Mouse (Mus musculus): ENCODE data around the gene Ctnna3. TPM values are rescaled to one million over a fixed set of nuclear protein-coding genes. Genes with fewer than 3 reads are reported as not detected.
"Not testable (repeated sequence)": the region's sequence is repeated elsewhere in the genome, so short reads cannot be mapped to it uniquely, and the experiment has no call there.

Ctnna3 gene
- total and polyA plus RNA-seq, 2 experiments from 2014 or later: 18.6 to 62.6 TPM

GRCm38 (mm10) chr10:64675796-64676195, 1245.9 kb downstream of the Ctnna3 start:
- no peak for ATAC-seq (ENCODE audit: insufficient read depth, low read depth)
- H3K9ac ChIP-seq (replicated peaks; ENCODE audit: low read depth, low read length): no peak overlapping the region
- H3K36me3 ChIP-seq (replicated peaks; ENCODE audit: control insufficient read depth, insufficient read depth, low read length): peaks cover 3% of the 10 kb centered on the region; the same call in 1 of the 2 replicates
- H3K4me3 ChIP-seq (ENCODE audit: low read depth, low read length): no peak overlapping the region
- no peak overlapping the region for H3K4me2 ChIP-seq (ENCODE audit: low read depth, low read length)
- no peak for DNase-seq (ENCODE audit: low spot score)
- no peak for TF ChIP-seq CTCF (IDR thresholded peaks at IDR 0.05; ENCODE audit: low read depth)
- TF ChIP-seq EP300 (IDR thresholded peaks at IDR 0.05; ENCODE audit: low read depth): no peak
- H3K27ac ChIP-seq (ENCODE audit: low read depth): no peak overlapping the region
- no peaks in the 10 kb centered on the region for H3K4me1 ChIP-seq (ENCODE audit: control insufficient read depth, insufficient read depth)
- H3K9me3 ChIP-seq (replicated peaks; ENCODE audit: control insufficient read depth, low read length): no peaks in the 10 kb centered on the region
- 84% methylated on average over 3 of the region's 3 CpGs for WGBS
- H3K27me3 ChIP-seq (ENCODE audit: control insufficient read depth, insufficient read depth, low read length): no peaks in the 10 kb centered on the region

GRCm38 (mm10) chr10:64710017-64710416, 1280.1 kb downstream of the Ctnna3 start:
- Histone ChIP-seq H3K9me3 (replicated peaks; ENCODE audit: control insufficient read depth, low read length) (no peaks in the 10 kb centered on the region), H3K4me3 (ENCODE audit: low read depth, low read length) (no peak overlapping the region), H3K27ac (ENCODE audit: low read depth) (no peak overlapping the region), H3K4me2 (ENCODE audit: low read depth, low read length) (no peak overlapping the region), H3K4me1 (ENCODE audit: control insufficient read depth, insufficient read depth) (no peaks in the 10 kb centered on the region), H3K9ac (replicated peaks; ENCODE audit: low read depth, low read length) (no peak overlapping the region), H3K36me3 (replicated peaks; ENCODE audit: control insufficient read depth, insufficient read depth, low read length) (no peaks in the 10 kb centered on the region), H3K27me3 (ENCODE audit: control insufficient read depth, insufficient read depth, low read length) (no peaks in the 10 kb centered on the region)
- DNase-seq (ENCODE audit: low spot score): no peak
- ATAC-seq (ENCODE audit: insufficient read depth, low read depth): no peak
- WGBS: 83% methylated on average over 2 of the region's 2 CpGs
- TF ChIP-seq CTCF (IDR thresholded peaks at IDR 0.05; ENCODE audit: low read depth): no peak
- no peak for TF ChIP-seq EP300 (IDR thresholded peaks at IDR 0.05; ENCODE audit: low read depth)

- Histone ChIP-seq H3K4me2 (ENCODE audit: low read depth, low read length) (no peak overlapping the region), H3K27me3 (ENCODE audit: control insufficient read depth, insufficient read depth, low read length) (no peaks in the 10 kb centered on the region), H3K9me3 (replicated peaks; ENCODE audit: control insufficient read depth, low read length) (no peaks in the 10 kb centered on the region), H3K4me1 (ENCODE audit: control insufficient read depth, insufficient read depth) (no peaks in the 10 kb centered on the region), H3K27ac (ENCODE audit: low read depth) (no peak overlapping the region), H3K36me3 (replicated peaks; ENCODE audit: control insufficient read depth, insufficient read depth, low read length) (no peaks in the 10 kb centered on the region), H3K4me3 (ENCODE audit: low read depth, low read length) (no peak overlapping the region), H3K9ac (replicated peaks; ENCODE audit: low read depth, low read length) (no peak overlapping the region)
- DNase-seq (ENCODE audit: low spot score) (no peak), ATAC-seq (ENCODE audit: insufficient read depth, low read depth) (no peak)
- no peak for TF ChIP-seq EP300 (IDR thresholded peaks at IDR 0.05; ENCODE audit: low read depth)
- no peak for TF ChIP-seq CTCF (IDR thresholded peaks at IDR 0.05; ENCODE audit: low read depth)
- 63% methylated on average over 9 of the region's 9 CpGs for WGBS
These were observed 1288.1 kb downstream of the Ctnna3 start for GRCm38 (mm10) chr10:64718036-64718435.

- no peaks in the 10 kb centered on the region for H3K9me3 ChIP-seq (replicated peaks; ENCODE audit: control insufficient read depth, low read length)
- no peaks in the 10 kb centered on the region for H3K4me1 ChIP-seq (ENCODE audit: control insufficient read depth, insufficient read depth)
- ATAC-seq (ENCODE audit: insufficient read depth, low read depth) (no peak), DNase-seq (ENCODE audit: low spot score) (no peak)
- H3K4me3 ChIP-seq (ENCODE audit: low read depth, low read length): no peak overlapping the region
- no peak overlapping the region for H3K27ac ChIP-seq (ENCODE audit: low read depth)
- no peaks in the 10 kb centered on the region for H3K36me3 ChIP-seq (replicated peaks; ENCODE audit: control insufficient read depth, insufficient read depth, low read length)
- no peaks in the 10 kb centered on the region for H3K27me3 ChIP-seq (ENCODE audit: control insufficient read depth, insufficient read depth, low read length)
- no peak for TF ChIP-seq CTCF (IDR thresholded peaks at IDR 0.05; ENCODE audit: low read depth)
- TF ChIP-seq EP300 (IDR thresholded peaks at IDR 0.05; ENCODE audit: low read depth): no peak
- no peak overlapping the region for H3K4me2 ChIP-seq (ENCODE audit: low read depth, low read length)
- WGBS: 65% methylated on average over 2 of the region's 2 CpGs
- no peak overlapping the region for H3K9ac ChIP-seq (replicated peaks; ENCODE audit: low read depth, low read length)
These were observed 1305.8 kb downstream of the Ctnna3 start for GRCm38 (mm10) chr10:64735692-64736091.

- H3K4me3 ChIP-seq (ENCODE audit: low read depth, low read length): no peak overlapping the region
- 32% methylated on average over 2 of the region's 2 CpGs for WGBS
- H3K27ac ChIP-seq (ENCODE audit: low read depth): no peak overlapping the region
- no peaks in the 10 kb centered on the region for H3K9me3 ChIP-seq (replicated peaks; ENCODE audit: control insufficient read depth, low read length)
- no peaks in the 10 kb centered on the region for H3K27me3 ChIP-seq (ENCODE audit: control insufficient read depth, insufficient read depth, low read length)
- TF ChIP-seq EP300 (IDR thresholded peaks at IDR 0.05; ENCODE audit: low read depth) (no peak), CTCF (IDR thresholded peaks at IDR 0.05; ENCODE audit: low read depth) (no peak)
- no peak overlapping the region for H3K9ac ChIP-seq (replicated peaks; ENCODE audit: low read depth, low read length)
- no peak for ATAC-seq (ENCODE audit: insufficient read depth, low read depth)
- H3K4me2 ChIP-seq (ENCODE audit: low read depth, low read length): no peak overlapping the region
- no peak for DNase-seq (ENCODE audit: low spot score)
- no peaks in the 10 kb centered on the region for H3K4me1 ChIP-seq (ENCODE audit: control insufficient read depth, insufficient read depth)
- no peaks in the 10 kb centered on the region for H3K36me3 ChIP-seq (replicated peaks; ENCODE audit: control insufficient read depth, insufficient read depth, low read length)
These were observed 1306.7 kb downstream of the Ctnna3 start for GRCm38 (mm10) chr10:64736616-64737015.

GRCm38 (mm10) chr10:64741721-64742120, 1311.8 kb downstream of the Ctnna3 start:
- H3K9me3 ChIP-seq (replicated peaks; ENCODE audit: control insufficient read depth, low read length); H3K4me1 ChIP-seq (ENCODE audit: control insufficient read depth, insufficient read depth); H3K27me3 ChIP-seq (ENCODE audit: control insufficient read depth, insufficient read depth, low read length); H3K9ac ChIP-seq (replicated peaks; ENCODE audit: low read depth, low read length); H3K27ac ChIP-seq (ENCODE audit: low read depth); ATAC-seq (ENCODE audit: insufficient read depth, low read depth); H3K36me3 ChIP-seq (replicated peaks; ENCODE audit: control insufficient read depth, insufficient read depth, low read length); H3K4me3 ChIP-seq (ENCODE audit: low read depth, low read length); DNase-seq (ENCODE audit: low spot score); H3K4me2 ChIP-seq (ENCODE audit: low read depth, low read length): not testable (repeated sequence)
- WGBS: 78% methylated on average over 11 of the region's 11 CpGs

- H3K9ac ChIP-seq (replicated peaks; ENCODE audit: low read depth, low read length); H3K36me3 ChIP-seq (replicated peaks; ENCODE audit: control insufficient read depth, insufficient read depth, low read length); H3K27ac ChIP-seq (ENCODE audit: low read depth); H3K9me3 ChIP-seq (replicated peaks; ENCODE audit: control insufficient read depth, low read length); H3K4me2 ChIP-seq (ENCODE audit: low read depth, low read length); H3K4me1 ChIP-seq (ENCODE audit: control insufficient read depth, insufficient read depth); H3K4me3 ChIP-seq (ENCODE audit: low read depth, low read length); DNase-seq (ENCODE audit: low spot score); ATAC-seq (ENCODE audit: insufficient read depth, low read depth); H3K27me3 ChIP-seq (ENCODE audit: control insufficient read depth, insufficient read depth, low read length): not testable (repeated sequence)
- WGBS: 42% methylated on average over 3 of the region's 3 CpGs
These were observed 1314.2 kb downstream of the Ctnna3 start for GRCm38 (mm10) chr10:64744099-64744498.
